Mouse (Mus musculus) kidney, adult 9 months (tissue): ENCODE measurements at regions not wholly inside any gene's neighbourhood (a gene's known extent, or its start where the extent isn't known, plus 50 kb on each side); places are given as distances from the start of the nearest gene placed in this dataset.
"Not testable (repeated sequence)": the region's sequence is repeated elsewhere in the genome, so short reads cannot be mapped to it uniquely, and the experiment has no call there.

Source experiments
- DNase-seq: peaks from one replicate; pipeline ENCODE4 v3.0.0; 2022

GRCm38 (mm10) chr2:95433996-95434395 lies 884.0 kb upstream of the Lrrc4c start:
- DNase-seq, result not testable (repeated sequence)

GRCm38 (mm10) chr2:95440957-95441356 lies 877.0 kb upstream of the Lrrc4c start:
- DNase-seq, result no peak

GRCm38 (mm10) chr2:95443245-95443799 lies 874.6 kb upstream of the Lrrc4c start:
- DNase-seq, result no peak

GRCm38 (mm10) chr2:95448897-95449296 lies 869.1 kb upstream of the Lrrc4c start:
- DNase-seq, result no peak

- no peak for DNase-seq
These were observed 838.1 kb upstream of the Lrrc4c start for GRCm38 (mm10) chr2:95479827-95480226.

- no peak for DNase-seq
These were observed 834.6 kb upstream of the Lrrc4c start for GRCm38 (mm10) chr2:95483397-95483796.

- DNase-seq, result no peak
These were observed 830.3 kb upstream of the Lrrc4c start for GRCm38 (mm10) chr2:95487580-95488135.

GRCm38 (mm10) chr2:95494026-95494697 lies 823.8 kb upstream of the Lrrc4c start:
- DNase-seq, result no peak

GRCm38 (mm10) chr2:95494698-95495088 lies 823.3 kb upstream of the Lrrc4c start:
- DNase-seq, result peak; percentile 13

GRCm38 (mm10) chr2:95511286-95511685 lies 806.7 kb upstream of the Lrrc4c start:
- no peak for DNase-seq

- no peak for DNase-seq
These were observed 796.3 kb upstream of the Lrrc4c start for GRCm38 (mm10) chr2:95521624-95522023.

- no peak for DNase-seq
These were observed 793.2 kb upstream of the Lrrc4c start for GRCm38 (mm10) chr2:95524590-95525266.

GRCm38 (mm10) chr2:95564089-95564488 lies 753.9 kb upstream of the Lrrc4c start:
- DNase-seq, result no peak

GRCm38 (mm10) chr2:95575882-95576281 lies 742.1 kb upstream of the Lrrc4c start:
- no peak for DNase-seq

GRCm38 (mm10) chr2:95579201-95579600 lies 738.8 kb upstream of the Lrrc4c start:
- DNase-seq, result no peak

GRCm38 (mm10) chr2:95586002-95586401 lies 732.0 kb upstream of the Lrrc4c start:
- DNase-seq, result no peak

GRCm38 (mm10) chr2:95587044-95587443 lies 730.9 kb upstream of the Lrrc4c start:
- peak; percentile 11 for DNase-seq

GRCm38 (mm10) chr2:95613354-95613753 lies 704.6 kb upstream of the Lrrc4c start:
- no peak for DNase-seq

- no peak for DNase-seq
These were observed 680.4 kb upstream of the Lrrc4c start for GRCm38 (mm10) chr2:95637533-95637932.

- DNase-seq, result peak; percentile 11
These were observed 643.6 kb upstream of the Lrrc4c start for GRCm38 (mm10) chr2:95674347-95674746.

- DNase-seq, result no peak
These were observed 602.6 kb upstream of the Lrrc4c start for GRCm38 (mm10) chr2:95715355-95715754.
